Mouse (Mus musculus) thymus, adult 2 months (tissue): ENCODE results near the gene Ntrk3. TPM values are rescaled to one million over a fixed set of nuclear protein-coding genes. Genes with fewer than 3 reads are reported as not detected.

Experiments
- DNase-seq: peaks from one replicate; pipeline ENCODE4 v3.0.0; 2021
- H3K27ac ChIP-seq: fragments of 200-500 bp; 2 replicates; pipeline ENCODE4 v1.5.1; 2012; ENCODE audit warnings: low read length, control low read depth; ENCODE audit not compliant: control insufficient read depth, insufficient read depth
- H3K27me3 ChIP-seq: fragments of 200-500 bp; 2 replicates; pipeline ENCODE4 v1.6.1; 2012; ENCODE audit warnings: mild to moderate bottlenecking, low read length, moderate library complexity, mixed read lengths; ENCODE audit not compliant: control insufficient read depth, insufficient read depth
- H3K36me3 ChIP-seq: fragments of 200-500 bp; 2 replicates; pipeline ENCODE4 v1.6.1; 2012; ENCODE audit warnings: mild to moderate bottlenecking, low read length, moderate library complexity; ENCODE audit not compliant: control insufficient read depth, insufficient read depth
- H3K4me1 ChIP-seq: fragments of 200-500 bp; replicated peaks from 2 replicates; pipeline ENCODE4 v1.6.1; 2012; ENCODE audit warnings: low read length; ENCODE audit not compliant: control insufficient read depth, insufficient read depth
- H3K4me3 ChIP-seq: fragments of 200-500 bp; 2 replicates; pipeline ENCODE4 v1.5.1; 2012; ENCODE audit warnings: mild to moderate bottlenecking, low read length, control low read depth, moderate library complexity; ENCODE audit not compliant: control insufficient read depth, insufficient read depth
- CTCF ChIP-seq: fragments of 200-500 bp; IDR thresholded peaks from 2 replicates; pipeline ENCODE4 v1.5.1; 2012; ENCODE audit warnings: mild to moderate bottlenecking, control low read depth, low read length, moderate library complexity, borderline replicate concordance; ENCODE audit not compliant: control insufficient read depth, poor library complexity, insufficient read depth; ENCODE audit errors: extremely low read depth
- POLR2A ChIP-seq: fragments of 200-500 bp; IDR thresholded peaks from 2 replicates; pipeline ENCODE4 v1.6.1; 2012; ENCODE audit warnings: mild to moderate bottlenecking, low read length, control low read depth, moderate library complexity; ENCODE audit not compliant: control insufficient read depth, poor library complexity, insufficient read depth; ENCODE audit errors: extremely low read depth
- WGBS: fragments of 180-500 bp; shearing (Covaris S2); methylation state at CpG from one replicate; pipeline ENCODE4 v1.1.7; 2018; 5-methylcytosine and 5-hydroxymethylcytosine counted together
- polyA plus RNA-seq: library from polyadenylated mRNA; depleted of rRNA; stranded (reverse); fragments of >200 nt; gene quantifications from 2 replicates; pipeline ENCODE4 v1.2.3, GENCODE M21; 2012; rRNA removed

Ntrk3 gene
- polyA plus RNA-seq, 1 experiment, result 54.7 TPM

DNA sequence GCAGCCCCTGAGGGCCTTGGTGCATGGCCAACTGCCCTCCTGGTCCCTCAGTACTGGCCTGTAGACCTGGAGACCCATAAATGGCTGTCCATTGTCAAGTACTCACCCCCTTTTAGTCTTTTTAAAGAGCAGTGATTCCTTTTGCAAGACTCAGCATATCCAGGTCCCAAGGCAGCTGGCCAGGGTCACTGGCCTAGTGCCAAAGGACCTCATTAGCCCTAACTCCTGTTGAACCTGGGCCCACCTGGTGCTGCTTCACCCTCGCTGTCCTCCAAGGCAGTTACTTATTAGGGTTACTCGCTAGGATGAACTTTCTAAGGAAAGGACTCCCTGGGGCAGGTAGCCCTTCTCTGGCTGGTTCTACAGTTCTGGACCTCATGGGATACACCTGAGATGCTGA is 579.9 kb downstream of the Ntrk3 start:
- H3K27me3 ChIP-seq, result no peaks in the 10 kb centered on the region
- 87% methylated on average over 2 of the region's 2 CpGs for WGBS
- no peak overlapping the region for H3K27ac ChIP-seq
- H3K4me3 ChIP-seq, result no peak overlapping the region
- no peak for TF ChIP-seq CTCF
- no peak for TF ChIP-seq POLR2A
- no peaks in the 10 kb centered on the region for H3K4me1 ChIP-seq
- DNase-seq, result no peak
- no peaks in the 10 kb centered on the region for H3K36me3 ChIP-seq

DNA sequence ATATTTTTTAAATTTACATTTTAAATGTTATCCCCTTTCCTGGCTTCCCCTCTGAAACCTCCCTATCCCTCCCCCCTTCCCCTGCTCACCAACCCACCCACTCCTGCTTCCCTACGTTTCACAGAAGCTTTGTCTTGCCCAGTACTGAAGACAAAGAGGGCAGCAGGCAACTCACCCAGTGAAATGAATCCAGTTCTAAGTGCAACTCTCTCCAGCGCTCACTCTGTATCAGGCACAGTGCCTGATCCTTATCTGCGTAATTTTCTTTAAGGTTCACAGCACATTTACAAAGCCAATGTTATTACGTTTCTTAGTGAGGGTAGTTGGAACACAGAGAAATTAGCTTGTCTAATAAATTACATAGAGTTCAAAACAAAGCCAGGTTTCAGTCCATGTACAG is 592.6 kb downstream of the Ntrk3 start:
- Histone ChIP-seq H3K36me3 (no peaks in the 10 kb centered on the region), H3K27me3 (no peaks in the 10 kb centered on the region), H3K27ac (no peak overlapping the region), H3K4me1 (no peaks in the 10 kb centered on the region), H3K4me3 (no peak overlapping the region)
- no peak for DNase-seq
- WGBS, result 74% methylated on average over 4 of the region's 4 CpGs
- TF ChIP-seq CTCF (no peak), POLR2A (no peak)

DNA sequence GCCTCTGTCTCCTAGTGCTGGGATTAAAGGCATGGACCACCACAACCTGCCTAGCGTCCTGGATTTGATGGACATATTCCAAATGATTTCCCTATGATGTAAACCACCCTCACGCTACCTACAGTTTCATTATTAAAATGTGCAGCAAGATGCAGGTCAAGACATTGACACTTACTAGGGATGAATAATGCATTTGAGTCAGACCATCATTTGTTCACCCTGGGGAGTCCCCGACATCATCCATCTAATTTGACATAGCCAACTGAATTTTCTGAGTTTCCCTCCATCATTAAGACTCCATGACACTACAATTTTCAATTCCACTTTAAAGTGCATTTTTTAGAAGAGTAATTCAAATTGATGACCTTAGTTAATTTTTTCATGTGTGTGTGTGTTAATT is 593.0 kb downstream of the Ntrk3 start:
- Histone ChIP-seq H3K4me1 (no peaks in the 10 kb centered on the region), H3K27me3 (no peaks in the 10 kb centered on the region), H3K4me3 (no peak overlapping the region), H3K36me3 (no peaks in the 10 kb centered on the region), H3K27ac (no peak overlapping the region)
- no peak for TF ChIP-seq CTCF
- no peak for TF ChIP-seq POLR2A
- WGBS, result 85% methylated on average over 3 of the region's 3 CpGs
- no peak for DNase-seq

GRCm38 (mm10) chr7:78129966-78130365 is 607.8 kb downstream of the Ntrk3 start:
- no peak for TF ChIP-seq POLR2A
- TF ChIP-seq CTCF, result no peak
- no peaks in the 10 kb centered on the region for H3K36me3 ChIP-seq
- H3K27ac ChIP-seq, result no peak overlapping the region
- H3K4me3 ChIP-seq, result no peak overlapping the region
- WGBS, result 81% methylated on average over 1 of the region's 1 CpGs
- H3K4me1 ChIP-seq, result no peaks in the 10 kb centered on the region
- no peaks in the 10 kb centered on the region for H3K27me3 ChIP-seq
- DNase-seq, result no peak

Other genes starting within 250 kb of the Ntrk3 start
- 60.3 and 73.2 TPM in 2 replicates for gene Mrps11, start 45.1 kb upstream of the Ntrk3 start, polyA plus RNA-seq
- gene Mrpl46, start 45.5 kb upstream of the Ntrk3 start, polyA plus RNA-seq, result 21.9 and 25.0 TPM in 2 replicates
- 32.7 and 33.9 TPM in 2 replicates for gene Det1, start 109.3 kb upstream of the Ntrk3 start, polyA plus RNA-seq
- 32.3 and 39.2 TPM in 2 replicates for gene Aen, start 157.8 kb upstream of the Ntrk3 start, polyA plus RNA-seq
- 159 and 194 TPM in 2 replicates for gene Isg20, start 175.4 kb upstream of the Ntrk3 start, polyA plus RNA-seq